Mouse (Mus musculus): ENCODE measurements at regions not wholly inside any gene's neighbourhood (a gene's known extent, or its start where the extent isn't known, plus 50 kb on each side); places are given as distances from the start of the nearest gene placed in this dataset.

- TF ChIP-seq MYOG (IDR thresholded peaks at IDR 0.05; ENCODE audit: control insufficient read depth in 1 of 3, insufficient read depth in 1 of 3, insufficient read length in 2 of 3, low read depth in 2 of 3) (no peak), POLR2A (IDR thresholded peaks at IDR 0.05; ENCODE audit: insufficient read length, low read depth) (no peak)
Measured at GRCm38 (mm10) chr7:133328717-133329116, 204.6 kb upstream of the Ctbp2 start.
